ENCODE assay signal across 8 mouse cellular contexts in the genomic region with DNA sequence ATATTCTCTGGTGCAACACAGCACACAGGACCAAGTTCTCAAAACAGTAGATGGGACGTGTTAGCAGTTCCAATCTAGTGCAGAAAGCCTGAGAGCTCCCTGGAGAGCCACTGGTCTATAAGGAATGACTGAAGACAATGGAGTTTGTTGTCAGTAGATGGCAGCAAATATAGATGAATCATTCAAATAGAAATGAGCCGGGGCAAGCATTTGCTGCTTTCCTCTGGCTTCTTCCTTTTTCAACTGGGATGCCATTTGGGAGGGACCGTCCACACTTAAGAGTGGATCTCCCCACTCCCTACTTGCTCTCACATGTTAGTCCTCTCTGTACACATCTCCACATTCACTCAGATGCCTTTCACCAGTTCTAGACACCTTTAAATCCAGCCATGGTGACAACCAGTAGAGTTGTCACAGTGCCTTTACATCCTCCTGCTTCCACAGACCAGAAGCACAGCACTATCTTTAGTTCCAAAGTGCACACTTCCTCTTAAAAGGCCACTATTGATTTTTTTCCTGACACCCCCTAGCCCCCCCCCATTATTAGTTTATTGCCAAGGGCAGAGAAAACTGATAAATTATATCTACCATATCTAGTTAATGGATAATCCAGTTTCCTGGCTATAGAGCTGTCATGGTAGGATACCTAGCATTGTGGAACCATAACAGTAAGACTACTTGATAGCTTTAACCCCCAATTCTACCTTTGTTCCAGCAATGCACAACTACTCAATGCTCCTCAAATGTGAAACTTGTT.
A peak's percentile ranks its signal among the peaks of the same experiment; 100 is the strongest.
DNase-seq lines count a peak whose midpoint lies in the region; ATAC-seq and TF ChIP-seq lines count a peak whose summit lies in the region.

No protein-coding gene starts in this region.

- H3K9ac ChIP-seq in hindbrain, embryonic 14.5 days = no peak overlapping the region
- H3K9ac ChIP-seq in intestine, embryonic 16.5 days (ENCODE audit: low read depth, low read length) = no peak overlapping the region
- no peak overlapping the region for H3K9ac ChIP-seq in forebrain, embryonic 15.5 days (replicated peaks)
- no peak overlapping the region for H3K9ac ChIP-seq in hindbrain, embryonic 12.5 days

- no peaks in the 10 kb centered on the region for H3K27me3 ChIP-seq in hindbrain, embryonic 14.5 days (ENCODE audit: control insufficient read depth, insufficient read depth, low read length)
- H3K27me3 ChIP-seq in hindbrain, embryonic 10.5 days (ENCODE audit: insufficient read depth, poor library complexity, severe bottlenecking) = no peaks in the 10 kb centered on the region
- H3K27me3 ChIP-seq in intestine, embryonic 16.5 days (replicated peaks; ENCODE audit: control insufficient read depth, insufficient read depth, low read length) = no peaks in the 10 kb centered on the region
- no peaks in the 10 kb centered on the region for H3K27me3 ChIP-seq in small intestine, adult 2 months (ENCODE audit: control insufficient read depth, insufficient read depth, low read length)
- no peaks in the 10 kb centered on the region for H3K27me3 ChIP-seq in forebrain, embryonic 15.5 days
- no peaks in the 10 kb centered on the region for H3K27me3 ChIP-seq in hindbrain, embryonic 12.5 days

- DNase-seq in hindbrain, embryonic 14.5 days (ENCODE audit: low spot score) = peak; percentile 35
- no peak for DNase-seq in hindbrain, embryonic 10.5 days (ENCODE audit: low spot score)
- peak; percentile 38 for DNase-seq in CD4-positive helper T cell, adult 2 months (ENCODE audit: low read depth, low spot score)
- DNase-seq in adipocyte (ENCODE audit: low spot score) = peak; percentile 79

- no peaks in the 10 kb centered on the region for H3K36me3 ChIP-seq in hindbrain, embryonic 14.5 days (replicated peaks; ENCODE audit: control insufficient read depth, insufficient read depth)
- no peaks in the 10 kb centered on the region for H3K36me3 ChIP-seq in hindbrain, embryonic 10.5 days
- no peaks in the 10 kb centered on the region for H3K36me3 ChIP-seq in intestine, embryonic 16.5 days (ENCODE audit: control insufficient read depth, insufficient read depth, low read length)
- H3K36me3 ChIP-seq in small intestine, adult 2 months (ENCODE audit: control insufficient read depth, insufficient read depth, low read length) = 0 out of 2 replicates have a peak, but pooled peaks cover 3% of the 10 kb centered on the region
- H3K36me3 ChIP-seq in forebrain, embryonic 15.5 days = no peaks in the 10 kb centered on the region
- no peaks in the 10 kb centered on the region for H3K36me3 ChIP-seq in hindbrain, embryonic 12.5 days

- no peak for TF ChIP-seq POLR2A in small intestine, adult 2 months (IDR thresholded peaks at IDR 0.05; ENCODE audit: low read depth, low read length)

- ATAC-seq in hindbrain, embryonic 14.5 days (ENCODE audit: low FRiP score) = no peak
- peak; percentile 92 for ATAC-seq in intestine, embryonic 16.5 days
- ATAC-seq in forebrain, embryonic 15.5 days (replicated peaks) = no peak
- no peak for ATAC-seq in hindbrain, embryonic 12.5 days (ENCODE audit: low FRiP score)

- no peaks in the 10 kb centered on the region for H3K4me1 ChIP-seq in hindbrain, embryonic 14.5 days (replicated peaks; ENCODE audit: control insufficient read depth, insufficient read depth, low read length)
- no peaks in the 10 kb centered on the region for H3K4me1 ChIP-seq in hindbrain, embryonic 10.5 days (replicated peaks)
- peaks cover 4% of the 10 kb centered on the region; the same call in 1 of the 2 replicates for H3K4me1 ChIP-seq in intestine, embryonic 16.5 days (ENCODE audit: control insufficient read depth, insufficient read depth, low read length)
- H3K4me1 ChIP-seq in small intestine, adult 2 months (ENCODE audit: control insufficient read depth, insufficient read depth, insufficient read length, low read length) = peaks cover 10% of the 10 kb centered on the region; the same call in 1 of the 2 replicates
- H3K4me1 ChIP-seq in forebrain, embryonic 15.5 days = no peaks in the 10 kb centered on the region
- H3K4me1 ChIP-seq in hindbrain, embryonic 12.5 days = no peaks in the 10 kb centered on the region

- no peak overlapping the region for H3K4me3 ChIP-seq in hindbrain, embryonic 14.5 days (replicated peaks; ENCODE audit: low read length)
- H3K4me3 ChIP-seq in hindbrain, embryonic 10.5 days = no peak overlapping the region
- no peak overlapping the region for H3K4me3 ChIP-seq in intestine, embryonic 16.5 days (ENCODE audit: low read length)
- H3K4me3 ChIP-seq in small intestine, adult 2 months (ENCODE audit: low read depth, low read length) = no peak overlapping the region
- no peak overlapping the region for H3K4me3 ChIP-seq in forebrain, embryonic 15.5 days
- H3K4me3 ChIP-seq in hindbrain, embryonic 12.5 days = no peak overlapping the region

- no peak overlapping the region for H3K27ac ChIP-seq in hindbrain, embryonic 14.5 days
- H3K27ac ChIP-seq in hindbrain, embryonic 10.5 days = no peak overlapping the region
- peak overlapping the region; percentile 67; the same call in 1 of the 2 replicates for H3K27ac ChIP-seq in intestine, embryonic 16.5 days (ENCODE audit: low read length)
- H3K27ac ChIP-seq in small intestine, adult 2 months (ENCODE audit: insufficient read depth, low read depth, low read length) = peak overlapping the region; percentile 60; the same call in 1 of the 2 replicates
- no peak overlapping the region for H3K27ac ChIP-seq in forebrain, embryonic 15.5 days (replicated peaks)
- no peak overlapping the region for H3K27ac ChIP-seq in hindbrain, embryonic 12.5 days

- WGBS in hindbrain, embryonic 14.5 days = 53% methylated on average over 3 of the region's 3 CpGs
- WGBS in hindbrain, embryonic 10.5 days = 65% methylated on average over 3 of the region's 3 CpGs
- WGBS in intestine, embryonic 16.5 days = 35% methylated on average over 3 of the region's 3 CpGs
- 9% methylated on average over 3 of the region's 3 CpGs for WGBS in small intestine, adult 2 months
- 67% methylated on average over 3 of the region's 3 CpGs for WGBS in forebrain, embryonic 15.5 days
- WGBS in hindbrain, embryonic 12.5 days = 54% methylated on average over 3 of the region's 3 CpGs

- H3K9me3 ChIP-seq in hindbrain, embryonic 14.5 days (ENCODE audit: control insufficient read depth, low read length) = no peaks in the 10 kb centered on the region
- no peaks in the 10 kb centered on the region for H3K9me3 ChIP-seq in hindbrain, embryonic 10.5 days
- no peaks in the 10 kb centered on the region for H3K9me3 ChIP-seq in intestine, embryonic 16.5 days (ENCODE audit: control insufficient read depth, low read length)
- H3K9me3 ChIP-seq in forebrain, embryonic 15.5 days = no peaks in the 10 kb centered on the region
- H3K9me3 ChIP-seq in hindbrain, embryonic 12.5 days (replicated peaks) = no peaks in the 10 kb centered on the region

- no peak overlapping the region for H3K4me2 ChIP-seq in hindbrain, embryonic 14.5 days (replicated peaks)
- H3K4me2 ChIP-seq in intestine, embryonic 16.5 days (ENCODE audit: low read depth, low read length) = no peak overlapping the region
- no peak overlapping the region for H3K4me2 ChIP-seq in forebrain, embryonic 15.5 days (replicated peaks)
- H3K4me2 ChIP-seq in hindbrain, embryonic 12.5 days (replicated peaks) = no peak overlapping the region

- no peak for TF ChIP-seq CTCF in small intestine, adult 2 months (IDR thresholded peaks at IDR 0.05; ENCODE audit: extremely low read depth, insufficient read length, insufficient replicate concordance, low read depth, low read length)

Comparison
In these comparisons a context has a peak if more than half of its experiments do, and no peak if none do; other contexts are left out.
1. H3K27ac ChIP-seq: peak in intestine, embryonic 16.5 days (single experiment) and small intestine, adult 2 months (single experiment); none in hindbrain, embryonic 14.5 days (single experiment), hindbrain, embryonic 10.5 days (single experiment), forebrain, embryonic 15.5 days (single experiment) and hindbrain, embryonic 12.5 days (single experiment).